Mouse (Mus musculus) spleen, postnatal 14 days (tissue): ENCODE measurements around the gene Ruvbl1.

Experiments
- DNase-seq, 2 experiments: peaks; one replicate each; pipeline ENCODE4 v3.0.0; 2021 to 2022; ENCODE audit warnings: low spot score in 2 of 2

Ruvbl1 gene

DNA sequence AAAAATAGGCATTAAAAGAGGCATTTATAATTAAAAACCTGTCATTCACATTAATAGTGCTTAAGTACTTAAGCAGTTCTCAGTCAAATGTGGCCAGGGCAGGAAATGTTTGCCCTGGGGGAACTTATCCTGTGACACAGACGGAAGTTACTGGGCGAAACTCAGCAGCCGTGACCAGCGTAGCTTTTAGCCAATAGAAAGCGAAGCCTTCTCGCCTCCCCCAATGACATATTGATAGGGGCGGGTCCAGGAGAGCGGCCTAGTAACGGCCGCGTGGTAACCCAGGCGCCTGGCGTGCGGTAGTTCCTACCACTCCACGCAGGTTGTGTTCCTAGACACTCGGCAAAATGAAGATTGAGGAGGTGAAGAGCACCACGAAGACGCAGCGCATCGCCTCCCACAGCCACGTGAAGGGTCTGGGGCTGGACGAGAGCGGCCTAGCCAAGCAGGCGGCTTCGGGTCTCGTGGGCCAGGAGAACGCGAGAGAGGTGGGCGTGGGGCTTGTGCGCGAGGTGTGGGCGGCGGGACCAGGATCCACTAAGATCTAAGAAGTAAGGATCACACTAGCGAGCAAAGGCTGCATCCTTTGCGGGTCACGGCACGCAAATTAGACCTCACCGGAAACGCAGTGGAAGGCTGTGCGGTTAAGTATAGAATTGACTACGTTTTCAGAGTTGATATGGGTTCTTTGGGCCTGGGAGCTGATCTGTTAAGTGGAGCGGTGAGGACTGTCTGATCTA is at the start of gene Ruvbl1:
Gene Ruvbl1, plus strand, starts transcription at position 229 of the 740 bp plus-strand sequence.
- peak; percentile 83 to 86 for DNase-seq

DNA sequence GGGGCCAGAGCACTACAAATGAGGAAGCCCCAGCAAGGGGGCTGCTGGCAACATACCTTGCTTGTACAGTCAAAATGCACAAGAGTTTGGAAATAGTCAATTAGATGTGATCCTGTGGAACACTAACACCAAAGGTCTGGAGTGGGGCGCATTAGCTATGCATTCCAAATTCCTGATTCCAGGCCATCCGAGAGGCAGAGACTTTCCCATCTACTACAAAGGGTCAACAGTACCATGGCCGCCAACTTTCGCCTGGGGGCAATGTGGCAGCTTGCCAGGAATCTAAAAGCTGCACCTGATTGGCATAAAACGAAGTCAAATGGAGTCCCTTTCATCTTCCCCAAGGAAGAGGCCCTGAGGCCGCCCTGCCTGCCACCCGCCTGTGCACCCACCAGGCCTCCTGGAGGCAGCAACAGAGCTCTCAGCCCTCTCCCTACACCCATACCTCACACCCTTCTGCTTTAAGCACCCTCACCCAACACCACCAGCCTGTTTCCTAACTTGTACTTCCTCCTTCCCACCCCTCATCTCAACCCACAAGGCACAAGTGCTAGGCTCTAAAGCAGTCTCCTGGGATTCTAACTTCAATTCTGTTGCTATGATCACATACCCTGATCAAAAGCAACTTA is 49.0 kb upstream of the Ruvbl1 start:
- DNase-seq, result no peak

DNA sequence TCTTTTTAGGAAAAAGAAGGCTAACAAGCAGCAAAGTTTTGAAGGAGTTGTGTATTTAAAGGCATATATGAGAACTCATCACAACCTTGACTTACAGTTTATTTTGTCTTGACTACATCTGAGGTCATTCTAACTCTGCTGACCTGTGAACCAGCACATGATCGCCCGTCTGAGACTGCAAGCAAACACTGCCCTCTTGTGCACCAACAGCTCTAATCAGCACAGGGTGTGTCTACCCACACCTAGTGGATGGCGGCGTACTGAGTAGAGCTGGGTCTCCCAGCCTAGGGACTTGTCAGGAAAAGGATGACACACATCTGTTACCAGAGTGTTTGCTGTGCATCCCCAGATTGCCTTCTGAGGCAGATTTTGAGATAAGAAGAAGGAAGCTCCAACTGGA is 34.0 kb upstream of the Ruvbl1 start:
- DNase-seq, result peak in 1 of 2 experiments; percentile 5

DNA sequence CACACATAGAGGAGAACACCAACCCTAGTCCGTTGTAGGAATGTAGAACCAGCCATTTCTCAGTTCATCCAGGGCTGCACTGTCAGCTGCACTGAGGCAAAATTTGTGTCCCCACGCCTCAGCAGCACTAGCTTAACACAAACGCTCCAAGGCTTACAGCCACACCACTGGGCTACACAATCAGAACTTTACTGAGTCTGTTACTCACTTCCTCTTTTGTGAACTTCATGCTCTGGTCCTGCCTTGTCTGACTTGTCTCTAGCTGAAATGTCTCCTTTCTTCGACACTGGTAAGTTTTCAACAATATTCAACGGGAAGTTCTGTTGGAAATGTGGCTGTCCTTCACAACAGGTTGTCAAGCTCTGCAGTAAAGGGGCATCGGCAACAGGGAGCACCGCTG is 29.6 kb upstream of the Ruvbl1 start:
- DNase-seq, result no peak

DNA sequence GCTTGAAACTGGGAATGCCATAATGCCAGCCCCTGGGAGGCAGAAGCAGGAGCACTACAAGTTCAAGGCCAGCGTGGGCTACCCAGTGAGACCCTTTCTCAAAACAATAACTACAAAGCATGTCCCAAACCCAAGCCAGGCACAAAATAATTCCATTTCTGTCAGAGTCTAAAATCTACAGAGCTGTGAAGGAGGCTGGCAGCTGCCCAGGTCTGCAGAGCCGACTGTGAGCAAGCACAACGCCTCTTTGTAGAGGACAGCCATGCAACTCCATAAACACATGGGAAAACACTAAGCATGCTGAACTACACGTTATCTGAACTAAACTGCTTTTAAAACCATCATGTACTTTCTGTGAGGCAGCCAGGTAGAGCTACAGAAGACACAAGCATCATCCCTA is 26.2 kb upstream of the Ruvbl1 start:
- DNase-seq, result no peak

DNA sequence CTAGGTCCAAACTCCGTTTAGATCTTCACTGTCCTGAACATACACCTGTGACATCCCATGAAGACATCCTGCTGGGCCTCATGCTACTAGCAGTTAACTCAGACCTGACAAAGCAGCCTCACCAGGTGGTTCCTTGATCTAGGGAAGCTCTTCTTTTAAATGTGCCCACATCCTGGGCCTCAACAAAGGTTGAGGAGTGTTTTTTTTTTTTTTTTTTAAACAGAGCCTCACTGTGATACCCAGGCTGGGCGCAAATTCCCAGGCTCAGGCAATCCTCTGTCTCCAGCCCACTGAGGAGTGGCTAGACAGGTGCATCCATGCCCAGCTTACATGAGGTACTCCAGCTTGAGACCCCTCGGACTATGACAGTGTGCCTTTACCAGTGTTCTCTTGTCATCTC is 22.7 kb upstream of the Ruvbl1 start:
- DNase-seq, result no peak

DNA sequence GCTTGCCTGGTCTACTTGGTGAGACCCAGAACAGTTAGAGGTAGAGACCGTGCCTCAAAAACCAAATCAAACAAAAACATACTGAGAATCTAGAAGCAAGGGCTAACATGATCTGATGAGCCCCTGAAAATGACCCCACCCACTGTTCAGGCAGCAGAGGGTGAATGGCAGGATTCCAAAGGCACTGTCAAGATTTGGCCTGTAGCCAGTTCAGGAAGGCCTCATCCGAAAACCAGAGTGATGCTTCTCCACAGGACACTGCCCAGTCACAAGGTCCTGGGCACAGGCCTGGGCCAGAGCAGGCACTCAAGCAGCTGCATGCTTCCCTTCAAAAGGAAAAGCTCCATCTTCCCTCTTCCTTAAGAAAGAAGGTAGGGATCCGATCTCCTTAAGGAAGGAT is 21.8 kb upstream of the Ruvbl1 start:
- DNase-seq, result no peak

DNA sequence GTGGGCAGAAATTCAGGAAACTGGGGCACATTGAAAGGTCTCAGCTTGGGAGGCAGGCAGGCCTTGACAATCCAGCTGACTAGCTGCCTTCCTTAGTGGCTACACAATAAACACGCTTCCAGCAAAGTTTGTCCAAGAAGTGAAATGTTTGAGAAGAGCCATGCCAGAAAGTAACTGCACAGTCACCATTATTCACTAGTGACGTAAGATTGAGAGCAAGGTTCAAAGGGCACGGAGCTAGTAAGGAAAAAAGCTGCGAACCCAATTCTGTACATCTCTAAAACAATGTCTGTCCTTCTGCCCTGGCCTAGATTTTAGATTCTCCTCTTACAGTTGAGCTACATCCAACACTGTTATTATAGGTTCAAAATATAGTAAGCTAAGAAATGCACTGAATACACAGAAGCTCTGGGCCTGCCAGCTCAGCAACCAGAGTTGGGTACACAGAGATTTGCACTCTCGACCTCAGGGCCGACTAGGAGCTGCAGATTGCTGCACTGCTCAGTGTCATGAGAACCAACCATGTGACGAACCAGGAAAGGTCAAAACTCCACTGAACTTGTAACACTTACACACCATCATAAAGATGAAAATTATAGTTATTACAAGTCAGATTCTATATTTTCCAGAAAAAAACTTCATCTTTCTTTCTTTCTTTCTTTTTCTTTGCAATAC is 21.0 kb upstream of the Ruvbl1 start:
- no peak for DNase-seq

DNA sequence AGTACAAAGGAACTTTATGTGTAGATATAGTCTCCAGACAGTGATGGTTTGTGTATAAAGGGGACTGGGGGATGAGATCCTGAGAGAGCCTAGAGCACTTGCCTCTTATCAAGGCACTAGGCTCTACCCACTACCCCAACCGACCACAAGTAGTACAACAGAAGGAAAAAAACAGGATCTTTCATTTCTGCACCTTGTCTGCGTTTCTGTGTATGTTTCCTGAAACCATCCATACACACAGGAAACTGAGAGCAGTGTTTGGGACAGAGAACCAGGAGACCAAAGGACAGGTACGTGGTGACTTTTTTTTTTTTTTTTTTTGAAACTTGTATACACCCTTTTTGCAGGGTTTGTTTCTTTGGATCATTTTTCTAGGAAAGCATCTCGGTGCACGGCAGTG is 19.5 kb upstream of the Ruvbl1 start:
- DNase-seq, result no peak

DNA sequence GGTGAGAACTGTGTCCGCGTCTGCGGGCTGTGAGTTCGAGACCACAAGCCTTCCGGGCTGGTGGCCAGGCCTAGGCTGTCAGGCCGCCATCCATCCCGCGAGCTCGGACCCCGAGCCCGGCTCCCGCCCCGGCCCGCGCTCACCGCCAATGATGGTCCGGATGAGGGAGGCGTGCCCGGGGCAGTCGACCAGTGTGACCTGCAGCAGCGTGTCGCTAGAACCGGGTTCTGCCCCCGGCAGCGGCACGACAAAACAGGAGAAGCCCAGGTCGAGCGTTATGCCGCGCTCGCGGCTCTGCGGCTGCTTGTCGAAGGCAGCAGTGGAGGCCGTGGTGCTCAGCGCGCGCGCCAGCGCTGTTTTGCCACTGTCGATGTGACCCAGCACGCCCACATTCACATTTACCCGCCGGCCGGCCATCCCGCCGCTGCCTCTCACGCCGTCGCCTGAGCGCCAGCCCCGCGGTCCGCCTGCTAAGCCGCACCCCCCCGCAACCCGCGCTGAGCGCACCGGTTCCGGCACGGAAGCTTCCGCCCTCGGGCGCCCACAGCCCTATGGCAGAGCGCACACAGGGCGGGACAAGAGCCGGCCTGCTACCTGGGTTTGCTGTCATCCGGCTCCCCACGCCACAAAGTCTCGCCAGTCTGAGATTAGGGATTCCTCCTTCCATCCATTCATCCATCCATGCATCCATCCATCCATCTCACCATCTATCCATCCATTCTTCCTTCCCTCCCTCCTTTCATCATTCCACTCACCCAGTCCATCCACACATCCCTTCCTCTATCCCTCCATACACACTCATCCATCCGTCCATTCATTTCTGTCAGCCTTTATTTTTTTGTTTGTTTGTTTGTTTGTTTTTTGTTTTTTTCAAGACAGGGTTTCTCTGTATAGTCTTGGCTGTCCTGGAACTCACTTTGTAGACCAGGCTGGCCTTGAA is 18.9 kb upstream of the Ruvbl1 start, which contains the start of gene Eefsec:
Gene Eefsec, minus strand, starts transcription at position 477 of the 940 bp plus-strand sequence.
- DNase-seq, result peak; percentile 78 to 85

DNA sequence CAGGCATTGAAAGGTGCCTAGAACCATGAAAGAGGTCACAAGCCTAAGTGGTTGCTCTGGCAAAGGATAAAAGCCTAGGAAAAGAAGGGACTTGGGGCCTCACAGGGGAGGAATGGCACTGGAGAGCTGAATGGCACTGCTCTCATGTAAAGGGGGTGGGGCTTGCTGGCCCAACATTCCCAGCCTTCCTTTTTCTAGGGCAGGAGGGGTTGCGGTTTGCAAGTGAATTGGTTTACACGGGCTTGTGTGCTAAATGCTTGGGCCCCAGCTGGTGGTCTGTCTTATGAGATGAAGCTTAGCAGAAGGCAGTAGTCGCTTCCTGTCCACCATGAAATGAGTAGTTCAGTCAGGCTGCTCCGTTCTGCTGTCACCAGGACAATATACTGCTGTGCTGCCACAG is 17.8 kb upstream of the Ruvbl1 start:
- DNase-seq, result no peak

DNA sequence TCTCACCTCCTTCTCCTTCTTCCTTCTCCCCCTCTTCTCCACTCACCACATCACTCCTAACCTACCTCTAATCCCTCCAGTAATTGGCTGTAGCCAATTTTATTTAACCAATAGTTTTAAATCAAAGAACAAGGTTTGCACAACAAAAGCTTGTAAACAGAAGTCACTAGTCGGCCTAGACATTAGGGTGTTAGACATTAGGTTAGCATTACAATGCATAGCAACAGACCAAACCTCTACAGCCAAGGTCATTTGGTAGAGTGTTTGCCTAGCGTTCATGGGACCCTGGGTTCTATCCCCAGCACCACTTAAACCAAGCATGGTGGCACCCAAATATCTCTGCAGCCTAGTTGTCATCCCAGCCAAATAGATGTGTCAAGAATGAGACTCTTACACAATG is 10.7 kb upstream of the Ruvbl1 start:
- DNase-seq, result no peak

DNA sequence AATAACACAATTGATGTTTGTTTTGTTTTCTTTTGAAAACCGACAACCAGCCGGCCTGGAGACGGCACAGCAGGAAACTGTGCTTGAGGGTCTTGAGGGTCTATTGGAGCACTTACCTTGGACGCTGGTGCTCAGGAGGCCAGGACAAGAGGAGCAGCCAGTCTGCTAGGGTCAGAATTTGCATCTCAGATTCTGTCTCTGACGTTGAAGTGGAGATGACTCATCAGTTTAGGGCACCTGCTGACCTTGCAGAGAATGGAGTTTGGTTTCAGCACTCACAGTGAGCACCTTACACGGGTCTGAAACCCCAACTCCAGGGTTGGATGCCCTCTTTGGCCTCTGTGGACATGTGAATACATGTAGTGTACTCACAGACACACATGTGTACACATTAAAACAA is 4.7 kb downstream of the Ruvbl1 start:
- DNase-seq, result no peak

DNA sequence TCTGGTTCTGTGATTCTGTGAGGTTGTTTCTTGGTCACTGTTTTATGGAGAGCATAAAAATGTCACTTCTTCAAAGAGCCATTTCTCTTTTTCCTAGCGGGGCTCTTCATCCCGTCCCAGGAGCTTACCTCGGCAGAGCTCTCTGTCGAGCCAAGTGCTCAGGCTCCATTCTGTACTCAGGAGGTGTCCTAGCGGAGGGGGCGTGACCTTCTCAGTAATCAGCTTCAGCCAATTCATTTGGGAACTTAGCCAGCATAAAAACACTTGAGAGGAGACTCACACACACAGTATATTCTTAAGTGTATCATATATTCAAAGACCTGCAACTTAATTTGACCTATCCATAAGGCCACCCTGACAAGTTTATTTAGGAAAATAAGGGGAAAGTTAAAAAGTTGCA is 15.2 kb downstream of the Ruvbl1 start:
- DNase-seq, result no peak

DNA sequence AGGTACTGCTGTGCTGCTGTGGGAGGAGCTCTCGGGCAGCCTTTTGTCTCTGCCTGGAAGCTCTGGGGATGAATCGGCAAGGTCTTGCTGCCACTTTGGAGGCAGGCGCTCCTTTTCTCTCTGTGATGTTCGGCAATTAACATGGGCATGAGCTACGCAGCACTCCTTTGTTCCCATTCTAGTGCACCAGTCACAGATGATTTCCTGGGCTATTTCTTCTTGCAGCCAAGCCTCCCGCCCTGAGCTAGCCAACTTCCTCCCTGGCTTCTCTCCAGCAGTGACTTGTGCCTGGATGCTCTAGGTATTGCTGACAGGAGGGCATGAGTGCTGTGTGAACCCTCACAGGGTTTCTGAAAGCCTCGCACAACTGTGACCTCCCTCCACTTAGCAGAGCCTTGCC is 17.9 kb downstream of the Ruvbl1 start:
- DNase-seq, result no peak

DNA sequence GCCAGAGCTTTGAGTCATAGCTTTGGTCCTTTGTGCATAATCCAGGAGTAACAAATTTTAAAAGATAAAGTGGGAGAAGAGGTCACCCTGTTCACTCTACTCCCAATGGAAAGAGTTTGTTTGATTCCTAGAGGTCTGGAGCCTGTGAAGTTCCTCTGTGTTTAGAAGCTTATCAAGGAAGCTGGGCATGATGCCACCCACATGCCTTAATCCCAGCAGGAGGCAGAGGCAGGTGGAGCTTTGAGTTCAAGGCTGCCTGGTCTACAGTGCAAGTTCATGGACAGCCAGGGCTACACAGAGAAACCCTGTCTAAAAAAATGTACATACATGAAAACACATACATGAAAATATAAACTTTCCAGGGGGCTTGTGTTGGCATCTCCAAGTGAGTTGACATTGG is 18.7 kb downstream of the Ruvbl1 start:
- DNase-seq, result no peak

DNA sequence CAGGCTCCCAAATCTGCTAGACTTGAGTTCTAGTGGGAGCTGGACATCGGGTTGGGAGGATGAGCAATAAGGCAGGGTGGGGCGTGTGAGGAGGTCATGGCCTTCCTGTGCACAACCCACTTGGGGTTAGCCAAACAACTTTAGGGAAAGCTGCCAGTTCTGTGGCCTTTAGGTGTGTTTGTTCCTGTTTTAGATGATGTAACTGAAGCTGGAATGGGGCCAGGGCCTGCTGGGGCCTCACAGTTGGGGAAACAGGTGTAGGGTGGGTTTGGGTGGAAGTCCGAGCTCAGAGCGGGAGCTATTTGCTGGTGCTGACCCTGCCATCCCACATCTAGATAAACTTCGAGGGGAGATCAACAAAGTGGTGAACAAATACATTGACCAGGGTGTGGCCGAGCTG is 20.2 kb downstream of the Ruvbl1 start:
- DNase-seq, result no peak

DNA sequence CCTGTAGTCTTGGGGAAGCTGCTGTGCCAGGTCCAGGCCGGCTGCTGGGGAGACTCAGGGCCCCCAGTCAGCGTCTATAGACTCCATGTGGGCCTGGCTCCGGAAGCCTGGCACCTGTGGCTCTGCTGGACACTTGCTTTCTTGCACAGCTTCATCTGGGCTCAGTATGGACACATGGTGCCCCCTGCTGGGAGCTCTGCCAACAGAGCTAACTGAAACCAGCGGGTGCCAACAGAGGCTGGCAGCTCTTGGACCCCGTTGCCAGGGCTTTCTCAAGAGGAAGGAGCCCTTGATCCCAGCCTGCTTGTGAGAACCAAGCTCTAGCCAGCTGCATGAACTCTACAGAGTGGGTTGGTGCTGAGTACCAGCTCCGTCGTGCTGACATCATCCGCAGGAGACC is 21.7 kb downstream of the Ruvbl1 start:
- peak; percentile 27 to 36 for DNase-seq

DNA sequence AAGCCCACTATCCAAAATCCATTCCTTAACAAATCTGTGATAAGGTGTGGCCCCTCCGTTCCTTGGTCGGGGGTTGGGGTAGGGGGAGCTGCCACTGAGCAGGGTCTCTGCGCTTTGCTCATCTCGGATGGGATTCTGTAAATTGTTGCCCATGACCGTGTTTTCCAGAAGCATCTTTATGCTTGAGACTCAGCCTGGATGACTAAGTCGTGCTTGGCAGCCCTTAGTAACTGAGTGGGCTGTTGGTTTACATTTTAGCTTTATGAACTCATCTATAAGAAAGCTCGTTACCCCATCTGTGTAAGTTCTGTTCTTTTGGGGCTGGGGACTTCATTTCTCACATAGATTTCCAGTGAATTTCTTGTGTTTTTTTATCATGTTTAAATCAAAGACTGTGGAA is 23.8 kb downstream of the Ruvbl1 start:
- DNase-seq, result no peak

DNA sequence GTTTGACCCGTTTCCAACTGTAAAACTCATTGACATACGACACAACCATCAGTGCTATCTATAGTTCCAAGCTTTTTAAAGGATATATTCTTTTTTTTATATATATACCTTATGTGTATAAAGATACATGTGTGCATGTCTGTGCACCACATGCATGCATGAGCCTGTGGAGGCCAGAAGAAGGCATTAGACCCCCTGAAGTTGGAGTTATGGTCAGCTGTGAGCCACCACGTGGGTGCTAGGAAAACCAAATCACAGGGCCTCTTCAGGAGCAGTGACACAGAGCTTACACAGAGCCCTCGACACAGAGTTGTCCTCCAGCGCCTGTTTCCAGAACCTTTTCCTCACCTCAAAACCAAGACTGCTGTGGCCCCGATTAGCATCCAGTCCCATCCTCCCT is 24.6 kb downstream of the Ruvbl1 start:
- DNase-seq, result no peak

DNA sequence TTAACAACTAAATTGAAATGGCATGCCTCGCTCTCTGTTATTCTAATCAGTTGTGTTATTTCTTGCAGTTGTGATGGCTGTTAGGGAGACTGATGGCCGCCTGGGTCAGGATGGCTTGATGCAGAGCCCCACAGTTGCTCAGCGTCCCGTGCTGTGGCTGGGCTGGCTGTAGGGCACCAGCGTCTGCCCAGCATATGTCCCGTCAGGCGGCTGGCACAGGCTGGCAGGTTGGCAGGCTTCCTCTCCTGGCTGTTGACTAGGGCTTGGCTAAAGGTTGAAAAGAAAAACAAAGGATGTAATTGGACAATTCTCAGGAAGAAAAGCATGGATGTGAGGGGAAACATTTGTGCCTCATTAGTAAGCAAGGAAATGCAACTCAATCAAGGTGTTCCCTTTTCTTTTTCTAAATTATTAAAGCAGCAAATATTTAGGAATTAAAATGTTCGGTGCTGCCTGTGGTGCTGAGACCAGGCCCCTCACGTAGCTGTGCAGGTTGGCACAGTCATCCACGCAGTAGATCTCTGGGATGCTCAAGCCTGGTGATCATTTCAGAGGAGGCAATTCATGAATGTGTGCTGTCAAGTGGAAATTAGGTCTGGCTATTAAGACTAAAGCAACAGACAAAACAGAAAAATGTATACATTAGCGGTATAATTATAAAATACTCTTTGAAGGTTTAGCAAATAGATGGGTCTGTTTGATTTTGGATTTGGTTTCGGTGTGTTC is 25.6 kb downstream of the Ruvbl1 start:
- no peak for DNase-seq
